Comparison of ENCODE assay signal across 8 mouse cellular contexts in the genomic region with DNA sequence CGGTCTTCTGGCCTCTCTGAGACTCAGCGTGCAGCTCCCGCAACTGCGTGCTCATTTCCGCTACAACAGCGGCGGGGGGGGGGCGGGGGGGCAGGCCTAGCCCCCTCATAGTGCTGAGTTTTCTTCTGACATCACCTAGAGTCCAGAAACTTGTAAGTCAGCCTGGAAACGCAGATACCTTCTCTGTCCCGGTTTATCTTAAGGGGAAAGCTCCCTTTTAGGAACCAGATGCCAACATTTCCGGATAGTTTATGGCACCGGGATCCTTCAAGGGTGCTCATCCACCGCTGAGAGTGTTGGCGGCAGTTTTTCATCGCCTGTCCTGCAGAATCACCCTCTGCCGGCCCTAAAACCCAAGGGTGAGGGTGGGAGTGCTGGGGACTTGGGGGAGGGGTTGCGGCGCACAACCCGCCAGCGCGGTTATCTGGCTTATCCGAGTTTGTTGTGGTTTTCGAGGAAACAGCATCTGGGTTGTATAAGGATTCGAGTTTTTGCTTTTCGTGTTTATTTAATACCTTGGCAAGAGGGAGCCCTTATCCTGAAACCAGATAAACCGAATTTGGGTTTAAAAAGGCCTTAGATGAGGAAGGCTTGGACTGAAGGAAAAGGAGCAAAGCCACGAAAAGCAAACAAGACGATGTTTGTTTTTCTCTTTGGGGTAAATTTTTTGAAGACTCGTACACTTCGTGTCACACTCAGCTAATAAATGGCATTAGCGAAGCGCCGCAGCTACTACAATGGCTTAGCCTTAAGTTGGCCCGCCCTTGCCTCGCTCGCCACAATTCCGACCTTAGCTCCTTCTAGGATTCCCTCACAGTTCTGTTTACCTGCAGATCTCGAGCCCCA. TPM values are rescaled to one million over a fixed set of nuclear protein-coding genes. Genes with fewer than 3 reads are reported as not detected.
A peak's percentile ranks its signal among the peaks of the same experiment; 100 is the strongest.
DNase-seq lines count a peak whose midpoint lies in the region; ATAC-seq and TF ChIP-seq lines count a peak whose summit lies in the region.

No protein-coding gene starts in this region.

- peaks cover 33% of the 10 kb centered on the region for H3K27me3 ChIP-seq in CH12.LX (replicated peaks)
- H3K27me3 ChIP-seq in heart, embryonic 10.5 days (ENCODE audit: insufficient read depth, poor library complexity, severe bottlenecking): no peaks in the 10 kb centered on the region
- H3K27me3 ChIP-seq in kidney, embryonic 15.5 days: no peaks in the 10 kb centered on the region
- no peaks in the 10 kb centered on the region for H3K27me3 ChIP-seq in lung, postnatal 0 days (replicated peaks; ENCODE audit: insufficient read depth, low read length)
- no peaks in the 10 kb centered on the region for H3K27me3 ChIP-seq in stomach, embryonic 14.5 days (ENCODE audit: control insufficient read depth, insufficient read depth, low read length)

- under 1% methylated on average over 38 of the region's 38 CpGs for WGBS in heart, embryonic 10.5 days
- under 1% methylated on average over 38 of the region's 38 CpGs for WGBS in kidney, embryonic 15.5 days
- WGBS in lung, postnatal 0 days: under 1% methylated on average over 38 of the region's 38 CpGs
- WGBS in stomach, embryonic 14.5 days: under 1% methylated on average over 38 of the region's 38 CpGs

- no peaks in the 10 kb centered on the region for H3K79me2 ChIP-seq in CH12.LX (replicated peaks; ENCODE audit: control insufficient read depth, extremely low read depth, insufficient read depth, poor library complexity, severe bottlenecking)

- dilution Hi-C loops in CH12.LX (cut with MboI; ENCODE audit: extremely low pct_ligation_motif_present, extremely low pct_unique_long_range_greater_than_20kb, low sequenced_read_pairs): no loop called here

- in situ Hi-C loops in CH12.LX (cut with MboI; ENCODE audit: low pct_ligation_motif_present, low pct_unique_long_range_greater_than_20kb, low sequenced_read_pairs): loop anchor here (10.0 to 25.0 kb wide), 5 partner anchors 315 to 1188 kb away; no protein-coding TSS in a partner anchor

- peaks cover 6% of the 10 kb centered on the region for H3K9me3 ChIP-seq in CH12.LX (replicated peaks; ENCODE audit: low read length)
- no peaks in the 10 kb centered on the region for H3K9me3 ChIP-seq in heart, embryonic 10.5 days
- no peaks in the 10 kb centered on the region for H3K9me3 ChIP-seq in kidney, embryonic 15.5 days (replicated peaks)
- H3K9me3 ChIP-seq in lung, postnatal 0 days (ENCODE audit: low read length): no peaks in the 10 kb centered on the region
- H3K9me3 ChIP-seq in stomach, embryonic 14.5 days (ENCODE audit: control insufficient read depth, low read depth, low read length): no peaks in the 10 kb centered on the region

- TF ChIP-seq EP300 in CH12.LX (IDR thresholded peaks at IDR 0.05; ENCODE audit: low read length): no peak
- no peak; the same call in 1 of the 2 replicates for TF ChIP-seq EP300 in lung, postnatal 0 days (IDR thresholded peaks at IDR 0.05)

- no peak for TF ChIP-seq CTCF in CH12.LX (conservative IDR thresholded peaks at IDR 0.05 in 1 of 2, IDR thresholded peaks at IDR 0.05 in 1 of 2; ENCODE audit: low read depth in 2 of 2, low read length in 2 of 2)
- TF ChIP-seq CTCF in lung, postnatal 0 days (IDR thresholded peaks at IDR 0.05): no peak

- TF ChIP-seq POLR2A in CH12.LX (IDR thresholded peaks at IDR 0.05; ENCODE audit: low read depth, low read length): no peak

- H3K9ac ChIP-seq in CH12.LX (ENCODE audit: insufficient read depth, low read depth): peak overlapping the region; percentile 52; the same call in 1 of the 2 replicates
- peak overlapping the region; percentile 74 for H3K9ac ChIP-seq in kidney, embryonic 15.5 days
- peak overlapping the region; percentile 60 for H3K9ac ChIP-seq in lung, postnatal 0 days (replicated peaks; ENCODE audit: low read depth)
- peak overlapping the region; percentile 55 for H3K9ac ChIP-seq in stomach, embryonic 14.5 days (replicated peaks; ENCODE audit: low read depth, low read length)

- peak overlapping the region in 2 of 3 experiments; percentile 6 to 42 for H3K4me3 ChIP-seq in CH12.LX (replicated peaks in 1 of 3; ENCODE audit: low read depth in 2 of 3, low read length in 2 of 3, poor library complexity in 1 of 3)
- H3K4me3 ChIP-seq in heart, embryonic 10.5 days: peak overlapping the region; percentile 70
- peak overlapping the region; percentile 68 for H3K4me3 ChIP-seq in kidney, embryonic 15.5 days (replicated peaks)
- peak overlapping the region; percentile 63 for H3K4me3 ChIP-seq in lung, postnatal 0 days (ENCODE audit: low read depth, low read length)
- H3K4me3 ChIP-seq in stomach, embryonic 14.5 days (ENCODE audit: low read depth, low read length): peak overlapping the region; percentile 56

- H3K36me3 ChIP-seq in CH12.LX (replicated peaks in 1 of 2; ENCODE audit: control insufficient read depth in 1 of 2, insufficient read depth in 1 of 2, low read length in 1 of 2): no peaks in the 10 kb centered on the region
- H3K36me3 ChIP-seq in heart, embryonic 10.5 days: no peaks in the 10 kb centered on the region
- H3K36me3 ChIP-seq in kidney, embryonic 15.5 days: no peaks in the 10 kb centered on the region
- H3K36me3 ChIP-seq in lung, postnatal 0 days (ENCODE audit: insufficient read depth, low read length): no peaks in the 10 kb centered on the region
- no peaks in the 10 kb centered on the region for H3K36me3 ChIP-seq in stomach, embryonic 14.5 days (ENCODE audit: control insufficient read depth, insufficient read depth, low read length)

- no peak for TF ChIP-seq RAD21 in CH12.LX (IDR thresholded peaks at IDR 0.05; ENCODE audit: low read depth, low read length)

- peaks cover 6 to 23% of the 10 kb centered on the region in 2 experiments; a peak in 3 of 4 replicates for H3K4me1 ChIP-seq in CH12.LX (ENCODE audit: control insufficient read depth in 1 of 2, insufficient read depth in 2 of 2)
- peaks cover 38% of the 10 kb centered on the region for H3K4me1 ChIP-seq in heart, embryonic 10.5 days
- peaks cover 62% of the 10 kb centered on the region for H3K4me1 ChIP-seq in kidney, embryonic 15.5 days
- H3K4me1 ChIP-seq in lung, postnatal 0 days (ENCODE audit: insufficient read depth, low read depth, low read length): peaks cover 17% of the 10 kb centered on the region; the same call in 1 of the 2 replicates
- peaks cover 21% of the 10 kb centered on the region; the same call in 1 of the 2 replicates for H3K4me1 ChIP-seq in stomach, embryonic 14.5 days (ENCODE audit: control insufficient read depth, insufficient read depth, low read length)

- ATAC-seq in kidney, embryonic 15.5 days (replicated peaks; ENCODE audit: low FRiP score): no peak
- ATAC-seq in lung, postnatal 0 days: no peak
- no peak for ATAC-seq in stomach, embryonic 14.5 days (ENCODE audit: insufficient number of reproducible peaks, insufficient read depth, low FRiP score, low read depth)

- DNase-seq in 3134 (ENCODE audit: extremely low read depth, insufficient read length, low spot score): peak; percentile 59
- no peak for DNase-seq in CH12.LX (ENCODE audit: extremely low read depth)
- peak; percentile 68 for DNase-seq in embryo, embryonic 10 days (ENCODE audit: low spot score)
- DNase-seq in heart, embryonic 10.5 days (ENCODE audit: low spot score): peak; percentile 92
- DNase-seq in lung, postnatal 0 days (ENCODE audit: low spot score): peak; percentile 67
- no peak for DNase-seq in c-Kit-positive CD71-positive TER-119-positive erythroid progenitor cells, embryonic 14.5 days (ENCODE audit: low spot score)

- peak overlapping the region; percentile 92 for H3K4me2 ChIP-seq in CH12.LX (ENCODE audit: insufficient read depth, low read depth, poor library complexity, severe bottlenecking)
- H3K4me2 ChIP-seq in kidney, embryonic 15.5 days: peak overlapping the region; percentile 88
- H3K4me2 ChIP-seq in lung, postnatal 0 days (replicated peaks; ENCODE audit: low read depth, low read length): peak overlapping the region; percentile 92
- H3K4me2 ChIP-seq in stomach, embryonic 14.5 days (replicated peaks; ENCODE audit: low read depth, low read length): peak overlapping the region; percentile 59

- H3K27ac ChIP-seq in CH12.LX (ENCODE audit: insufficient read depth, low read depth): no peak overlapping the region
- H3K27ac ChIP-seq in heart, embryonic 10.5 days: peak overlapping the region; percentile 98
- H3K27ac ChIP-seq in kidney, embryonic 15.5 days: peak overlapping the region; percentile 99
- peak overlapping the region; percentile 96 for H3K27ac ChIP-seq in lung, postnatal 0 days (ENCODE audit: low read length)
- H3K27ac ChIP-seq in stomach, embryonic 14.5 days (ENCODE audit: low read length): peak overlapping the region; percentile 94

TF ChIP-seq in CH12.LX, 34 proteins besides CTCF, POLR2A, EP300 and RAD21:
- TF ChIP-seq CHD1 (IDR thresholded peaks at IDR 0.05; ENCODE audit: low read depth, low read length) (no peak), GABPA (IDR thresholded peaks at IDR 0.05; ENCODE audit: insufficient replicate concordance, low read depth, low read length) (no peak), PAX5 (IDR thresholded peaks at IDR 0.05; ENCODE audit: low read length) (no peak), USF2 (conservative IDR thresholded peaks at IDR 0.05; ENCODE audit: low read depth, low read length) (no peak), IRF4 (IDR thresholded peaks at IDR 0.05; ENCODE audit: low read depth, low read length) (no peak), ELF1 (IDR thresholded peaks at IDR 0.05; ENCODE audit: low read depth, low read length) (no peak), KAT2A (IDR thresholded peaks at IDR 0.05; ENCODE audit: insufficient replicate concordance, low read length) (no peak), E2F4 (IDR thresholded peaks at IDR 0.05; ENCODE audit: insufficient replicate concordance, low read depth, low read length) (no peak)
TF ChIP-seq in CH12.LX: peak in this region for 0.

RNA-seq across cellular contexts. Expression of gene Id2, which starts 2.8 kb away (rescaled TPM):
- total RNA-seq in CH12.LX (2012; rRNA removed): 11.5 and 12.4 TPM in 2 replicates
- total RNA-seq in CH12.LX (2014; rRNA removed): 38.0 and 42.9 TPM in 2 replicates
- 13.7 and 14.2 TPM in 2 replicates for polyA plus RNA-seq in CH12.LX (2012; ENCODE audit: insufficient read length, low read depth)
- 390 and 444 TPM in 2 replicates for polyA plus RNA-seq in heart, embryonic 10.5 days (2016; fragmentation: Nextera tagmentation; extraction: Ambion mirVana)
- 518 and 543 TPM in 2 replicates for polyA plus RNA-seq in kidney, embryonic 15.5 days (2015; fragmentation: Nextera tagmentation; extraction: Ambion mirVana)
- polyA plus RNA-seq in lung, postnatal 0 days (2015; fragmentation: Nextera tagmentation; extraction: Ambion mirVana): 444 and 475 TPM in 2 replicates
- polyA plus RNA-seq in stomach, embryonic 14.5 days (2014; fragmentation: Nextera tagmentation; extraction: Ambion mirVana): 441 and 450 TPM in 2 replicates

Comparison
In these comparisons a context has a peak if more than half of its experiments do, and no peak if none do; other contexts are left out.
1. DNase-seq: peak in 3134 (single experiment), embryo, embryonic 10 days (single experiment), heart, embryonic 10.5 days (single experiment) and lung, postnatal 0 days (single experiment); none in CH12.LX (single experiment) and c-Kit-positive CD71-positive TER-119-positive erythroid progenitor cells, embryonic 14.5 days (single experiment).
2. RNA of gene Id2, which starts 2.8 kb away (polyA plus RNA-seq): 518 to 543 TPM in kidney, embryonic 15.5 days, 390 to 444 TPM in heart, embryonic 10.5 days, 444 to 475 TPM in lung, postnatal 0 days and 441 to 450 TPM in stomach, embryonic 14.5 days; 13.7 to 14.2 TPM in CH12.LX; every median in the first group is over 10 times any median in the second.
3. Peak in every context shown above with its lines, with median percentiles within 50 percentile points of each other: H3K4me2 ChIP-seq, H3K4me3 ChIP-seq and H3K9ac ChIP-seq.